Mouse (Mus musculus) heart, embryonic 11.5 days (tissue): ENCODE results near the gene Dnah14. TPM values are rescaled to one million over a fixed set of nuclear protein-coding genes. Genes with fewer than 3 reads are reported as not detected.

ENCODE experiments used
- ATAC-seq: fragments of 200-750 bp; cut with Nextera tagmentation; replicated peaks from 2 replicates; pipeline ENCODE4 v1.8.0; 2017; ENCODE audit warnings: moderate library complexity; ENCODE audit not compliant: insufficient number of reproducible peaks, low FRiP score, low TSS enrichment
- H3K27ac ChIP-seq: fragments of 300-500 bp; sonication (generic); 2 replicates; pipeline ENCODE4 v1.5.1; 2014; ENCODE audit warnings: mild to moderate bottlenecking, low read depth, low read length
- H3K27me3 ChIP-seq: fragments of 300-500 bp; sonication (generic); 2 replicates; pipeline ENCODE4 v1.6.1; 2014; ENCODE audit warnings: mild to moderate bottlenecking, low read length, mixed read lengths; ENCODE audit not compliant: control insufficient read depth, insufficient read depth
- H3K36me3 ChIP-seq: fragments of 300-500 bp; sonication (generic); 2 replicates; pipeline ENCODE4 v1.6.1; 2014; ENCODE audit warnings: mild to moderate bottlenecking, low read length, moderate library complexity, mixed read lengths; ENCODE audit not compliant: control insufficient read depth, insufficient read depth
- H3K4me1 ChIP-seq: fragments of 300-500 bp; sonication (generic); 2 replicates; pipeline ENCODE4 v1.6.1; 2014; ENCODE audit warnings: low read length; ENCODE audit not compliant: control insufficient read depth, insufficient read depth
- H3K4me2 ChIP-seq: fragments of 300-500 bp; sonication (generic); 2 replicates; pipeline ENCODE4 v1.6.1; 2014; ENCODE audit warnings: mild to moderate bottlenecking, moderate library complexity
- H3K4me3 ChIP-seq: fragments of 300-500 bp; sonication (generic); 2 replicates; pipeline ENCODE4 v1.5.1; 2014; ENCODE audit warnings: low read depth, low read length
- H3K9ac ChIP-seq: fragments of 300-500 bp; sonication (generic); 2 replicates; pipeline ENCODE4 v1.6.1; 2014; ENCODE audit warnings: mild to moderate bottlenecking, low read depth, low read length, moderate library complexity
- H3K9me3 ChIP-seq: fragments of 300-500 bp; sonication (generic); replicated peaks from 2 replicates; pipeline ENCODE4 v1.6.1; 2016; ENCODE audit warnings: low read length; ENCODE audit not compliant: control insufficient read depth
- WGBS: fragments of 180-500 bp; shearing (Covaris S2); extraction: QIAGEN DNeasy Blood & Tissue Kit; methylation state at CpG from one replicate; pipeline ENCODE4 v1.1.7; 2014; ENCODE audit not compliant: insufficient replicate concordance; 5-methylcytosine and 5-hydroxymethylcytosine counted together
- polyA plus RNA-seq: library from polyadenylated mRNA; unstranded; fragments of >200 nt; fragmentation: Nextera tagmentation; extraction: Ambion mirVana; gene quantifications from 2 replicates; pipeline ENCODE4 v1.2.1, GENCODE M21; 2014

The Dnah14 gene
- 0.99 and 1.1 TPM in 2 replicates for polyA plus RNA-seq

DNA sequence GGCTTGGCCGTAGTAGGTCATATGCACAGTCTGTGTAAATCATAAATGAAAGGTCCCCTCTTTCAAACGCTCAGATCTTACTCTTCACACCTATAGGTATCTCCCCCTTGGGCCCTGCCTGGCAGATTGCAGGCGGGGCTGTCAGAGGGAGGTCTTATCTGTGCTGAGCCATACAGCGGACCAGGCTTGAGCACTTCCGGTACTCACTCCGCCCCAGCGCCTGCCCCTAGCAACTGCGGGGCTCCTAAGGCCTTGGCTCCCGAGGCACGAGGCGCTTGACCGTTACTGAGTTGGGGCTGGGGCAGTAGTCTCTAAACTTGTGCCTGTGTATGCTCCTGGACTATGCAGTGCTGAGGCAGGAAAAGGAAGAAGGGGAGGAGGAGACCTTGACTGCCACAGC lies at the start of gene Dnah14:
TSS of gene Dnah14 (plus strand) at position 238 of the 400 bp plus-strand sequence.
- Histone ChIP-seq H3K4me1 (no peaks in the 10 kb centered on the region), H3K9me3 (no peaks in the 10 kb centered on the region), H3K4me3 (no peak within 1 kb of the TSS), H3K27me3 (no peaks in the 10 kb centered on the region), H3K27ac (no peak within 1 kb of the TSS), H3K9ac (no peak within 1 kb of the TSS), H3K4me2 (no peak within 1 kb of the TSS), H3K36me3 (no peaks in the 10 kb centered on the region)
- no peak for ATAC-seq
- WGBS, result 57% methylated on average over 12 of the region's 12 CpGs

DNA sequence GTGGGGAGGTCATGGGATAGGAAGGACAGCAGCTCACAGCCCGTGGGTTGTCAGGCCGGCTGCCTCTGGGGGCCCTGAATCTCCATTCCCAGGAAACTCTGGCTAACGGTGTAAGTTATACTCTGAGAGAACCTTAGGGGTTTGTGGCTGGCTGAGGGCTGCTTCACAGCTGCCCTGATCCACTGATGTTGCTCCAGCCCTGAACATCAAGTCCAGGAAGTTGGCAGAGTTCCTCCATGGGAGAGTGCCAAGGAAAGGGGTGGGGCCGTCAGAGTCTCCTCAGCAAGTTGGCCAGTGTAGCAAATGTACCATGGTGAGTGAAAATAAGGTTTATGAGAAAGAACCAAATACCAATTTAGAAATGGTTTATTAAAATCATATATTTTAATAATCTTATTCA lies 47.0 kb upstream of the Dnah14 start:
- WGBS, result 75% methylated on average over 4 of the region's 4 CpGs
- Histone ChIP-seq H3K4me3 (no peak overlapping the region), H3K9ac (no peak overlapping the region), H3K4me2 (no peak overlapping the region), H3K9me3 (no peaks in the 10 kb centered on the region), H3K4me1 (0 out of 2 replicates have a peak, but pooled peaks cover 2% of the 10 kb centered on the region), H3K27ac (no peak overlapping the region), H3K27me3 (no peaks in the 10 kb centered on the region), H3K36me3 (no peaks in the 10 kb centered on the region)
- no peak for ATAC-seq

DNA sequence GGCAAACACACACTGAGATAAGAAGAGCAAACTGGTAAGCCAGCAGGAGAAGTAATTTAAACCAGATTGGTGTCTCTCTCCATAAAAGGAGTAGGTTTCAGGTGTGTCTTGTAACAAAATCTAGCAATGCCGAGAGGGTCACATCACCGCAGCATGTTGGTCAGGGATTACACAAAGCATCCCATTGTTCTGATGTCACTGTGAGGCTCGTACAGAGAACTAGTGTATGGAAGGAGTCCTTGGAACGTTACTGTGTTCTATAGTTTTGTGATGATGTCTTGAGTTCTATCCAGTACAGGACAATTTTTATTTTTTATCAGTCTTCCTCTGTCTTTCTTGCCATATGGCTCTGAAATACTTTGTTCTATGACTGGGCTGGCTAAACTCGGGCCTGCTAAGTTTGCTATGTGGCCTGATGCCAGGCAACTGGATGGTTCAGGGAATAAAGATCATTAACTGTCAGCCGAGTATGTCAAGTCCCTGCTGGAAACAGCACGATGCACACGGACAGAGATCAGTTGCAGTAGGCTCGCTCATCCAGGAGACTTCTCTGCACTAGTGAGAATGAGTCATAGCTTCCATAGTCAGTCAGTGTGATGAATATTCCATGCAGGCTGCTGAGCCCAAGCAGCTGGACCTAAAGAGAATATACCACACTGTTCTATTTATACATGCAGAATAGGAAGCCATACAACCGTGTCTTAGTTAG lies 41.0 kb upstream of the Dnah14 start:
- Histone ChIP-seq H3K4me3 (no peak overlapping the region), H3K36me3 (no peaks in the 10 kb centered on the region), H3K27me3 (no peaks in the 10 kb centered on the region), H3K27ac (no peak overlapping the region), H3K9ac (no peak overlapping the region), H3K9me3 (no peaks in the 10 kb centered on the region), H3K4me1 (peaks cover 12% of the 10 kb centered on the region), H3K4me2 (no peak overlapping the region)
- no peak for ATAC-seq
- WGBS, result 46% methylated on average over 10 of the region's 10 CpGs

DNA sequence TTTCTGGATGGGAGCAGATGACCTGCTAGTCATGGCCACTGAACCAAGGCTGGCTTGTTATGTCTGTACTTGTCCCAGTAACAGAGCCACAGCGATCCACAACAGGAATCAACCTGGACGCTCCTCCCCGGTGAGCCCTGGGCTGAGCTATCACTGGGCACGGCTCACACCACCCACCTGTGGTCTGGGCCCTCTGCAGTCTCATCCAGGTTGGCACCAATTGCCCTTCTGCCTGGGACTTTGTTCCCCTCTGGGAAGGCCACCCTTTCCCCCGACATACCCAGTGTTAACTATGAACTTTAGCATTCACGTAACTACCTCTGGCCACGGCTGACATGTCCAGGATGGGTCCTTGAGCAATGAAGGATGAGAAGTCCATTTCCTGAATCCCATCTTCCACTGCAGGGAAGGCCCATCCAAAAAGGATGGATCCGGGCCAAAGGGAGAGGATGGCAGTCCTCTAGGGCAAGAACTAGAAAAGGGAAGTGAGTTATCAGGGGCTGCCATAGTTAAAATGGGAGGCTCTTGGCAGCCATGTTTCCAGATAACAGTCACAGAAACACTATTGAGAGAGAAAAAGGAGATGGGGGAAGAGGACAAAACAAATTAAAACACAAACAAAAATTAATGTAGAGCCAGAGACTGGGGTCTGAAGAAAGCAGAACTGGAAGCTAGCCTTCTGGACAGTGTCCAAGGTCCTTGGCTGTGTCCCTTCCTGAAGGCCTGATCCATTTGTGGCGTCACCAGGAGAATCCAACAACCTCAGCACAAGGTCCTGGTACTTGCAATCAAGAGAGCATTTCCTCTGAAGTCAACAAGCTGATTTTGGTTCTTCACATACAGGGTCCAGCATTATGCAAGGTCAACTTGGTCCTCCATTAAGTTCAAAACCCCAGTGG lies 38.5 kb upstream of the Dnah14 start:
- ATAC-seq, result no peak
- WGBS, result 91% methylated on average over 9 of the region's 9 CpGs
- H3K36me3 ChIP-seq, result no peaks in the 10 kb centered on the region

DNA sequence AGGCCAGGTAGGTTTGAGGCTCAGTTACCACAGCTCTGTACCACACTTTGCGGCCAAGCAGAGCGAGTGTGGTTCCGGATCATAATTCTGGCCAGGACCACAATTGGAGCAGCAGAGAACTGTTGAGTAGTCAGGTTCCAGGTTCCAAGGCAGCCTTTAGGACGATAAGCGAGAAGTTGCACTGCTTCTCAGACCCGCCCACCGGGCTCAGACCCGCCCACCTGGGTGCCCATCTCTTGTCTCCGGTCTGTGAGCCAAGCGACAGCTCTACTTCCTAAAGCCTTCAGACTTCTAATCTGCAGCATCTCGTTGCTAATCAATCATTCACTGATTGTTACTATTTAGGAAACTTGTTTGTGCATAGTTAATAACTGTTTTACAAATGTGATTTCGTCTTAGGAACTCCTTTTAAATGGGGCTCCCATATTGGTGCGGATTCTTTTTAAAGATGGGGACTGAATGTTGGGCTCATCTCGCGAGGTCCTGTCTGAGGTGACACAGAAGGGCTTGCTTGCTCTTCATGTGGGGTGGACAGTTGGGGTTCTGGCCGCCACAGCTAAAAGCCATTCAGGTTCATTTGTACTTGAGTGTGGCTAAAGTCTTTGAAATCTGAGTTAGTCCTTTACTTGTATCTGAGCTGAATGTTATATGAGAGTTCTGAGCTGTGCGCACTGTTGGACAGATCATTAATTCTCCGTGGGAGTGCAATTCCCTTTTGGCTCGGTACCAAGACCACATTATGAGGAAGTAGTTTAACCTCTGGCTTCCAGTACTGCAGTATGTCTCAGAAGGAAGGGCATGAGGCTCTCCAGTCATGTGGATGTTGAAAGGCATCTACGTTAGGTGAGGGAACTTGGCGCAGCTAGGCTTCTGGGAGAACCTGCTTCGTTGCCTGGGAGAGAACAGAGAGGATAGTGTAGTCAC lies 36.3 kb upstream of the Dnah14 start:
- Histone ChIP-seq H3K9ac (no peak overlapping the region), H3K4me2 (no peak overlapping the region), H3K27me3 (peaks cover 3% of the 10 kb centered on the region; the same call in 1 of the 2 replicates), H3K36me3 (no peaks in the 10 kb centered on the region), H3K4me1 (peaks cover 14% of the 10 kb centered on the region), H3K4me3 (no peak overlapping the region), H3K9me3 (no peaks in the 10 kb centered on the region), H3K27ac (no peak overlapping the region; the same call in 1 of the 2 replicates)
- WGBS, result 66% methylated on average over 22 of the region's 22 CpGs
- no peak for ATAC-seq

More for the DNA sequence above, 38.5 kb upstream of the Dnah14 start:
- H3K9me3 ChIP-seq, result no peaks in the 10 kb centered on the region
- no peak overlapping the region for H3K4me2 ChIP-seq
- no peak overlapping the region for H3K27ac ChIP-seq
- H3K9ac ChIP-seq, result no peak overlapping the region
- no peak overlapping the region for H3K4me3 ChIP-seq
- H3K4me1 ChIP-seq, result peaks cover 14% of the 10 kb centered on the region
- H3K27me3 ChIP-seq, result no peaks in the 10 kb centered on the region

DNA sequence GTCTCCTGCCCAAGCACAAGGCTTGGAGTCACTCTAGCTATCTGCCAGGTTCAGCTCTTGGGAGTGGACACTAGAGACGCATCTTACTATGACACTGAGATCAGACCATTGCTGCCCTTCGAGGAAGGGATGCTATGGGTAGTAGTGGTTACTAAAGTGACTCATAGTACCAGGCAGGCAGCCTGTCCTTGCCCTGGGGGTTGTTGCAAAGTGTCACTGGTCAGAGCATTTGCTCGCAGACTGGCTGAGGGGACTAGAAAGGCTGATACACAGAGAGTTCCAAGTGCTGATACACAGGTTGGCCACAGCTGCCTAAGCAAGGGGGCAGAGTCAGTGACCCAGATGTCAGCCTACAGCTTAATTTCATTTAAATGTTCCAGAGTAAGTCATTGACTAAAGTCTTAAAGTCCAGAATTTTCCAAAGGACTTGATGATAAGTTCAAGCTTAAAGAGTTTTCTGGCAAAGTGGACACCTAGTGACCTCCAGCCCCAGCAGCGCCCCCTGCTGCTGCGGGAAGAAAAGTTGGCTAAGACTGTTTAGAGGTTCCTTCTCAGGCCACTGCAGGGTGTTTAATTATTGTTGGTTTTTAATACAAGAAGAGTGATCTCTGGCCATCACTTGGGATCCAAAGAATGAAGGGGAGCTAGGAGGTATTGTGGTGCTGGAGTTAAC lies 32.5 kb upstream of the Dnah14 start:
- Histone ChIP-seq H3K4me3 (no peak overlapping the region), H3K9me3 (no peaks in the 10 kb centered on the region), H3K27ac (no peak overlapping the region), H3K36me3 (no peaks in the 10 kb centered on the region), H3K4me1 (0 out of 2 replicates have a peak, but pooled peaks cover 6% of the 10 kb centered on the region), H3K4me2 (no peak overlapping the region), H3K27me3 (peaks cover 3% of the 10 kb centered on the region; the same call in 1 of the 2 replicates), H3K9ac (no peak overlapping the region)
- ATAC-seq, result no peak
- WGBS, result 67% methylated on average over 5 of the region's 5 CpGs

DNA sequence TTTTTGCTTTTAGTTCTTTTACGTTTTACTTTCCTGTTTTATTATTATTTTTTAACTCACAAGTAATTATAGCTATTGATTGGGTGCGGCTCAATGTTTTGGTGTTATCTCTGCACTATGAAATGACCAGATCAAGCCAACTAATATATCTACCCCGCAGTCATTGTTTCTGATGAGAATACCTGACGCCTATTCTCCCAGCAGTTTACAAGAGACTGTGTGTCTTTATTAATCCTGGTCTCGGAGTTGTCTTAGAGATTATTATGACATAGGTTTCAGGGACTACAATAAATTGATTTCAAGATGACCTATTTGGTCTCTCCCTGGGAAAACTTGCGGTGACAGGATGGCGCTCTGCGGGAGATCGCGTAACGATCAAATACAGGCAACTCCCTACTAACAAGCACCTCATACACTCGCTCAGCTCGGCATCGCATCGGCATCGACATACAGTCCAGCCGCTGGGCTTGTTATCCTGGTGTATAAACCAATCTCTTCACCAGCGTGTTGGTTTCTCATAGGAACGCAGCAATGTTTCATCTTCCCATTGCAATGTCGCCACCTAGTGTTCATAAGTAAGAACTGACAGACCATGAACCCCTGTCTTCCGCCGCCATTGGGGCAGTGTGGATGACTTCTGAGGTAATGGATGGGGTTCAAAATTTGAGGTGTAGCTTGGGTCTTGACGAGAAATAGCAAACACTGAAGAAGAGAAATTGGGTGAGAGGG lies 31.2 kb upstream of the Dnah14 start:
- ATAC-seq, result no peak
- 29% methylated on average over 23 of the region's 23 CpGs for WGBS
- H3K4me1 ChIP-seq, result 0 out of 2 replicates have a peak, but pooled peaks cover 6% of the 10 kb centered on the region

More for the DNA sequence above, 31.2 kb upstream of the Dnah14 start:
- Histone ChIP-seq H3K9me3 (no peaks in the 10 kb centered on the region), H3K36me3 (no peaks in the 10 kb centered on the region), H3K9ac (no peak overlapping the region), H3K27ac (no peak overlapping the region), H3K4me2 (peak overlapping the region; percentile 39), H3K4me3 (no peak overlapping the region), H3K27me3 (peaks cover 3% of the 10 kb centered on the region; the same call in 1 of the 2 replicates)
